Mouse (Mus musculus): ENCODE measurements around the gene Zswim4. TPM values are rescaled to one million over a fixed set of nuclear protein-coding genes. Genes with fewer than 3 reads are reported as not detected.

The Zswim4 gene
- polyA plus RNA-seq, 1 experiment from 2014 or later = 6.3 TPM

- Histone ChIP-seq H3K4me1 (ENCODE audit: control insufficient read depth, insufficient read depth, low read length) (no peaks in the 10 kb centered on the region), H3K4me3 (ENCODE audit: low read depth, low read length) (no peak overlapping the region), H3K4me2 (no peak overlapping the region), H3K9ac (ENCODE audit: low read depth, low read length) (no peak overlapping the region), H3K27ac (ENCODE audit: low read depth, low read length) (no peak overlapping the region), H3K36me3 (ENCODE audit: control insufficient read depth, insufficient read depth, low read length) (peaks cover 17% of the 10 kb centered on the region), H3K9me3 (replicated peaks; ENCODE audit: control insufficient read depth, low read length) (no peaks in the 10 kb centered on the region), H3K27me3 (ENCODE audit: control insufficient read depth, insufficient read depth, low read length) (no peaks in the 10 kb centered on the region)
- no peak for ATAC-seq (replicated peaks; ENCODE audit: insufficient number of reproducible peaks, low FRiP score, low TSS enrichment)
- 89% methylated on average over 11 of the region's 11 CpGs for WGBS (ENCODE audit: insufficient replicate concordance)
These were observed 19.6 kb downstream of the Zswim4 start for GRCm38 (mm10) chr8:84217206-84217605.

- peaks cover 30% of the 10 kb centered on the region for H3K36me3 ChIP-seq (ENCODE audit: control insufficient read depth, insufficient read depth, low read length)
- no peaks in the 10 kb centered on the region for H3K9me3 ChIP-seq (replicated peaks; ENCODE audit: control insufficient read depth, low read length)
- peaks cover 6% of the 10 kb centered on the region for H3K4me1 ChIP-seq (ENCODE audit: control insufficient read depth, insufficient read depth, low read length)
- H3K9ac ChIP-seq (ENCODE audit: low read depth, low read length) = no peak overlapping the region
- no peak overlapping the region for H3K4me3 ChIP-seq (ENCODE audit: low read depth, low read length)
- 85% methylated on average over 4 of the region's 4 CpGs for WGBS (ENCODE audit: insufficient replicate concordance)
- no peak overlapping the region for H3K27ac ChIP-seq (ENCODE audit: low read depth, low read length)
- H3K27me3 ChIP-seq (ENCODE audit: control insufficient read depth, insufficient read depth, low read length) = no peaks in the 10 kb centered on the region
- H3K4me2 ChIP-seq = no peak overlapping the region
- no peak for ATAC-seq (replicated peaks; ENCODE audit: insufficient number of reproducible peaks, low FRiP score, low TSS enrichment)
These were observed 23.6 kb downstream of the Zswim4 start for GRCm38 (mm10) chr8:84213277-84213676.

- Histone ChIP-seq H3K9ac (ENCODE audit: low read depth, low read length) (no peak overlapping the region), H3K27me3 (ENCODE audit: control insufficient read depth, insufficient read depth, low read length) (no peaks in the 10 kb centered on the region), H3K27ac (ENCODE audit: low read depth, low read length) (no peak overlapping the region), H3K9me3 (replicated peaks; ENCODE audit: control insufficient read depth, low read length) (no peaks in the 10 kb centered on the region), H3K36me3 (ENCODE audit: control insufficient read depth, insufficient read depth, low read length) (peaks cover 29% of the 10 kb centered on the region), H3K4me2 (no peak overlapping the region), H3K4me3 (ENCODE audit: low read depth, low read length) (no peak overlapping the region), H3K4me1 (ENCODE audit: control insufficient read depth, insufficient read depth, low read length) (peaks cover 14% of the 10 kb centered on the region)
- 87% methylated on average over 31 of the region's 31 CpGs for WGBS (ENCODE audit: insufficient replicate concordance)
- no peak for ATAC-seq (replicated peaks; ENCODE audit: insufficient number of reproducible peaks, low FRiP score, low TSS enrichment)
These were observed 24.8 kb downstream of the Zswim4 start for GRCm38 (mm10) chr8:84211881-84212563.

GRCm38 (mm10) chr8:84211202-84211601, 25.7 kb downstream of the Zswim4 start:
- peaks cover 28% of the 10 kb centered on the region for H3K36me3 ChIP-seq (ENCODE audit: control insufficient read depth, insufficient read depth, low read length)

GRCm38 (mm10) chr8:84210167-84210791, 26.6 kb downstream of the Zswim4 start:
- Histone ChIP-seq H3K4me2 (peak overlapping the region; percentile 19), H3K27ac (ENCODE audit: low read depth, low read length) (no peak overlapping the region)
- no peak for ATAC-seq (replicated peaks; ENCODE audit: insufficient number of reproducible peaks, low FRiP score, low TSS enrichment)

More at GRCm38 (mm10) chr8:84211202-84211601, 25.7 kb downstream of the Zswim4 start:
- Histone ChIP-seq H3K27me3 (ENCODE audit: control insufficient read depth, insufficient read depth, low read length) (no peaks in the 10 kb centered on the region), H3K4me2 (no peak overlapping the region), H3K4me3 (ENCODE audit: low read depth, low read length) (no peak overlapping the region), H3K9me3 (replicated peaks; ENCODE audit: control insufficient read depth, low read length) (no peaks in the 10 kb centered on the region), H3K9ac (ENCODE audit: low read depth, low read length) (peak overlapping the region; percentile 54; the same call in 1 of the 2 replicates), H3K4me1 (ENCODE audit: control insufficient read depth, insufficient read depth, low read length) (peaks cover 14% of the 10 kb centered on the region), H3K27ac (ENCODE audit: low read depth, low read length) (no peak overlapping the region)
- ATAC-seq (replicated peaks; ENCODE audit: insufficient number of reproducible peaks, low FRiP score, low TSS enrichment) = no peak
- 80% methylated on average over 3 of the region's 3 CpGs for WGBS (ENCODE audit: insufficient replicate concordance)

GRCm38 (mm10) chr8:84208381-84209380, 28.2 kb downstream of the Zswim4 start:
- Histone ChIP-seq H3K27me3 (ENCODE audit: control insufficient read depth, insufficient read depth, low read length) (no peaks in the 10 kb centered on the region), H3K4me2 (no peak overlapping the region), H3K4me1 (ENCODE audit: control insufficient read depth, insufficient read depth, low read length) (peaks cover 20% of the 10 kb centered on the region), H3K27ac (ENCODE audit: low read depth, low read length) (peak overlapping the region; percentile 71), H3K36me3 (ENCODE audit: control insufficient read depth, insufficient read depth, low read length) (peaks cover 29% of the 10 kb centered on the region), H3K9ac (ENCODE audit: low read depth, low read length) (0 out of 2 replicates have a peak overlapping the region, but pooled peaks have one; percentile 28), H3K4me3 (ENCODE audit: low read depth, low read length) (no peak overlapping the region), H3K9me3 (replicated peaks; ENCODE audit: control insufficient read depth, low read length) (no peaks in the 10 kb centered on the region)
- WGBS (ENCODE audit: insufficient replicate concordance) = 69% methylated on average over 17 of the region's 17 CpGs
- no peak for ATAC-seq (replicated peaks; ENCODE audit: insufficient number of reproducible peaks, low FRiP score, low TSS enrichment)

More at GRCm38 (mm10) chr8:84210167-84210791, 26.6 kb downstream of the Zswim4 start:
- Histone ChIP-seq H3K4me1 (ENCODE audit: control insufficient read depth, insufficient read depth, low read length) (peaks cover 14% of the 10 kb centered on the region), H3K27me3 (ENCODE audit: control insufficient read depth, insufficient read depth, low read length) (no peaks in the 10 kb centered on the region), H3K36me3 (ENCODE audit: control insufficient read depth, insufficient read depth, low read length) (peaks cover 26% of the 10 kb centered on the region), H3K9ac (ENCODE audit: low read depth, low read length) (no peak overlapping the region), H3K4me3 (ENCODE audit: low read depth, low read length) (no peak overlapping the region), H3K9me3 (replicated peaks; ENCODE audit: control insufficient read depth, low read length) (no peaks in the 10 kb centered on the region)
- WGBS (ENCODE audit: insufficient replicate concordance) = 47% methylated on average over 34 of the region's 34 CpGs

GRCm38 (mm10) chr8:84207811-84208210, 29.0 kb downstream of the Zswim4 start:
- H3K27me3 ChIP-seq (ENCODE audit: control insufficient read depth, insufficient read depth, low read length) = no peaks in the 10 kb centered on the region
- no peaks in the 10 kb centered on the region for H3K9me3 ChIP-seq (replicated peaks; ENCODE audit: control insufficient read depth, low read length)
- no peak overlapping the region; the same call in 1 of the 2 replicates for H3K4me2 ChIP-seq
- H3K36me3 ChIP-seq (ENCODE audit: control insufficient read depth, insufficient read depth, low read length) = peaks cover 26% of the 10 kb centered on the region
- peak overlapping the region; percentile 71 for H3K27ac ChIP-seq (ENCODE audit: low read depth, low read length)
- no peak overlapping the region for H3K4me3 ChIP-seq (ENCODE audit: low read depth, low read length)
- 0 out of 2 replicates have a peak overlapping the region, but pooled peaks have one; percentile 5 for H3K9ac ChIP-seq (ENCODE audit: low read depth, low read length)
- no peak for ATAC-seq (replicated peaks; ENCODE audit: insufficient number of reproducible peaks, low FRiP score, low TSS enrichment)
- H3K4me1 ChIP-seq (ENCODE audit: control insufficient read depth, insufficient read depth, low read length) = peaks cover 24% of the 10 kb centered on the region
- WGBS (ENCODE audit: insufficient replicate concordance) = 57% methylated on average over 7 of the region's 7 CpGs

GRCm38 (mm10) chr8:84206666-84207065, 30.2 kb downstream of the Zswim4 start:
- no peak overlapping the region for H3K4me3 ChIP-seq (ENCODE audit: low read depth, low read length)
- peaks cover 21% of the 10 kb centered on the region for H3K36me3 ChIP-seq (ENCODE audit: control insufficient read depth, insufficient read depth, low read length)

More at GRCm38 (mm10) chr8:84206666-84207065, 30.2 kb downstream of the Zswim4 start:
- Histone ChIP-seq H3K27me3 (ENCODE audit: control insufficient read depth, insufficient read depth, low read length) (no peaks in the 10 kb centered on the region), H3K4me1 (ENCODE audit: control insufficient read depth, insufficient read depth, low read length) (peaks cover 33% of the 10 kb centered on the region), H3K4me2 (no peak overlapping the region), H3K27ac (ENCODE audit: low read depth, low read length) (no peak overlapping the region), H3K9ac (ENCODE audit: low read depth, low read length) (no peak overlapping the region), H3K9me3 (replicated peaks; ENCODE audit: control insufficient read depth, low read length) (no peaks in the 10 kb centered on the region)
- no peak for ATAC-seq (replicated peaks; ENCODE audit: insufficient number of reproducible peaks, low FRiP score, low TSS enrichment)
- WGBS (ENCODE audit: insufficient replicate concordance) = 78% methylated on average over 3 of the region's 3 CpGs
